Comparison of ENCODE assay signal across 8 mouse cellular contexts in genomic region chr8:106136156-106137130, GRCm38 (mm10). TPM values are rescaled to one million over a fixed set of nuclear protein-coding genes. Genes with fewer than 3 reads are reported as not detected.
DNase-seq lines count a peak whose midpoint lies in the region; ATAC-seq and TF ChIP-seq lines count a peak whose summit lies in the region.

TSS of gene Esrp2 (minus strand) at chr8:106136974.

- no peak within 1 kb of the TSS; the same call in 1 of the 2 replicates for H3K27ac ChIP-seq in bone marrow, adult 2 months (ENCODE audit: control insufficient read depth, insufficient read depth, low read depth, low read length, poor library complexity)
- H3K27ac ChIP-seq in heart, embryonic 13.5 days (replicated peaks) = peak within 1 kb of the TSS; percentile 65
- H3K27ac ChIP-seq in stomach, embryonic 16.5 days (ENCODE audit: low read length) = peak within 1 kb of the TSS; percentile 96

- H3K27me3 ChIP-seq in E14TG2a.4 (ENCODE audit: insufficient read depth, low read length) = peaks cover 40% of the 10 kb centered on the region
- peaks cover 53% of the 10 kb centered on the region for H3K27me3 ChIP-seq in heart, embryonic 13.5 days (replicated peaks)
- H3K27me3 ChIP-seq in stomach, embryonic 16.5 days (ENCODE audit: control insufficient read depth, insufficient read depth, low read length) = peaks cover 20% of the 10 kb centered on the region

- peaks cover 31% of the 10 kb centered on the region for H3K36me3 ChIP-seq in E14TG2a.4 (ENCODE audit: insufficient read depth, low read length)
- H3K36me3 ChIP-seq in heart, embryonic 13.5 days = peaks cover 15% of the 10 kb centered on the region
- H3K36me3 ChIP-seq in stomach, embryonic 16.5 days (ENCODE audit: control insufficient read depth, insufficient read depth, low read length) = peaks cover 11% of the 10 kb centered on the region; the same call in 1 of the 2 replicates

- H3K4me3 ChIP-seq in E14TG2a.4 (replicated peaks; ENCODE audit: low read length) = peak within 1 kb of the TSS; percentile 83
- no peak within 1 kb of the TSS for H3K4me3 ChIP-seq in bone marrow, adult 2 months (replicated peaks; ENCODE audit: control insufficient read depth, low read depth, low read length)
- H3K4me3 ChIP-seq in heart, embryonic 13.5 days = peak within 1 kb of the TSS; percentile 63
- peak within 1 kb of the TSS; percentile 67 for H3K4me3 ChIP-seq in stomach, embryonic 16.5 days (replicated peaks; ENCODE audit: low read length)

- no peak for ATAC-seq in heart, embryonic 13.5 days (ENCODE audit: extremely low read depth, insufficient number of reproducible peaks, low FRiP score, low TSS enrichment)
- peak; percentile 79 for ATAC-seq in stomach, embryonic 16.5 days (ENCODE audit: insufficient read depth, low FRiP score)

- peak within 1 kb of the TSS; percentile 97 for H3K4me2 ChIP-seq in heart, embryonic 13.5 days
- peak within 1 kb of the TSS; percentile 64 for H3K4me2 ChIP-seq in stomach, embryonic 16.5 days (ENCODE audit: low read depth, low read length)

- WGBS in bone marrow, adult 2 months = 2% methylated on average over 86 of the region's 86 CpGs
- WGBS in heart, embryonic 13.5 days = under 1% methylated on average over 78 of the region's 86 CpGs
- WGBS in stomach, embryonic 16.5 days = under 1% methylated on average over 85 of the region's 86 CpGs

- DNase-seq in kidney, postnatal 10 days = peak; percentile 89
- DNase-seq in lung, postnatal 36 days = peak; percentile 91
- no peak for DNase-seq in frontal cortex, postnatal 10 days (ENCODE audit: low spot score in 2 of 2)
- no peak for DNase-seq in c-Kit-positive CD71-positive TER-119-positive erythroid progenitor cells, embryonic 14.5 days (ENCODE audit: low spot score)

- H3K4me1 ChIP-seq in E14TG2a.4 (replicated peaks; ENCODE audit: low read depth, low read length) = peaks cover 84% of the 10 kb centered on the region
- no peaks in the 10 kb centered on the region; the same call in 1 of the 2 replicates for H3K4me1 ChIP-seq in bone marrow, adult 2 months (ENCODE audit: control insufficient read depth, insufficient read depth, low read length)
- H3K4me1 ChIP-seq in heart, embryonic 13.5 days = peaks cover 38% of the 10 kb centered on the region
- H3K4me1 ChIP-seq in stomach, embryonic 16.5 days (ENCODE audit: control insufficient read depth, insufficient read depth, low read length) = peaks cover 18% of the 10 kb centered on the region

- peak within 1 kb of the TSS; percentile 79 for H3K9ac ChIP-seq in heart, embryonic 13.5 days
- H3K9ac ChIP-seq in stomach, embryonic 16.5 days (ENCODE audit: low read length) = peak within 1 kb of the TSS; percentile 82

- 0 out of 2 replicates have a peak, but pooled peaks have one; percentile 17 for TF ChIP-seq POLR2A in bone marrow, adult 2 months (IDR thresholded peaks at IDR 0.05; ENCODE audit: borderline replicate concordance, control insufficient read depth, low read depth, low read length)

- TF ChIP-seq CTCF in E14TG2a.4 (conservative IDR thresholded peaks at IDR 0.05; ENCODE audit: low read length) = no peak
- no peak for TF ChIP-seq CTCF in bone marrow, adult 2 months (IDR thresholded peaks at IDR 0.05; ENCODE audit: control insufficient read depth, insufficient read depth, low read length)

- no peaks in the 10 kb centered on the region for H3K9me3 ChIP-seq in E14TG2a.4 (ENCODE audit: low read length)
- H3K9me3 ChIP-seq in heart, embryonic 13.5 days = no peaks in the 10 kb centered on the region
- no peaks in the 10 kb centered on the region for H3K9me3 ChIP-seq in stomach, embryonic 16.5 days (replicated peaks; ENCODE audit: control insufficient read depth, low read length)

RNA-seq across cellular contexts. Expression of gene Esrp2, which starts in this region (rescaled TPM):
- polyA plus RNA-seq in bone marrow, adult 2 months (2011; ENCODE audit: insufficient read depth, insufficient read length, low replicate concordance, missing spikeins) = not detected in 2 replicates
- polyA plus RNA-seq in heart, embryonic 13.5 days (2015; fragmentation: Nextera tagmentation; extraction: Ambion mirVana) = 1.7 and 2.4 TPM in 2 replicates
- polyA plus RNA-seq in stomach, embryonic 16.5 days (2015; fragmentation: Nextera tagmentation; extraction: Ambion mirVana) = 62.6 and 82.5 TPM in 2 replicates

Comparison
In these comparisons a context has a peak if more than half of its experiments do, and no peak if none do; other contexts are left out.
1. RNA of gene Esrp2 (polyA plus RNA-seq): 62.6 to 82.5 TPM in stomach, embryonic 16.5 days; 1.7 to 2.4 TPM in heart, embryonic 13.5 days and not detected in bone marrow, adult 2 months; every median in the first group is over 10 times any median in the second.
2. DNase-seq: peak in kidney, postnatal 10 days (single experiment) and lung, postnatal 36 days (single experiment); none in frontal cortex, postnatal 10 days (0 of 2) and c-Kit-positive CD71-positive TER-119-positive erythroid progenitor cells, embryonic 14.5 days (single experiment).